Mouse (Mus musculus) testis, adult 10 weeks (tissue): Measurements from ENCODE around the gene Vcam1. TPM values are rescaled to one million over a fixed set of nuclear protein-coding genes. Genes with fewer than 3 reads are reported as not detected.

Experiments
- polyA plus RNA-seq: library from polyadenylated mRNA; stranded (reverse); fragments of 350-450 nt; fragmentation: Illumina TruSeq; extraction: RNeasy Lipid Tissue Mini Kit (QIAGEN cat#74804); gene quantifications from one replicate; pipeline ENCODE4 v1.2.3, GENCODE M21; 2014; ENCODE audit warnings: low read depth, low replicate concordance

Vcam1 gene
- 104 TPM for polyA plus RNA-seq

DNA sequence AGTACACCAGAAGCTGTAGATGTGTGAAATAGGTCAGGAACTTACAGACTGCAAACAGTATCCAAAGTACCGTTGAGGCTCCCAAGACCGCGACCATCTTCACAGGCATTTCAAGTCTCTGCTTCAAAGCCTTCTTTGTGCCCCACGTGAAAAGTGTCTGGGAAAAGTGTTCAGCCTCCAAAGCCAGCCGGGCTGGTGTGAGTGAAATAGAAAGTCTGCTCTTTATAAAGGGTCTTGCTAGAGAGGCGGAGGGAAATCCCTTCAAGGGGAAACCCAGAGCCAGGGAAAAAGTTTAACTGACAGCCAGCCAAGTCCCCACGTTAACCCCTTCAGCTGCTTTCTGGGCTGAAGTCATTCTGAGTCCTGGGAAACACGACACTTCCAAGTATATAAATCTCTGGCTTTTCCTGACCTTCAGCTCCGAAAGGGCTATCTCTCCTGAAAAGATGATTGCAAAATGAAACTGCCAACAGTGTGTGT is at the start of gene Vcam1:
Gene Vcam1, minus strand, starts transcription at position 430 of the 480 bp plus-strand sequence.

Other genes starting within 250 kb of the Vcam1 start
- 5.3 TPM for gene Dph5, start 241.9 kb downstream of the Vcam1 start, polyA plus RNA-seq
- gene Slc30a7, start 122.3 kb downstream of the Vcam1 start, polyA plus RNA-seq: 9.3 TPM
- gene Extl2, start 122.2 kb downstream of the Vcam1 start, polyA plus RNA-seq: 23.2 TPM
- 1.2 TPM for gene Gpr88, start 123.8 kb upstream of the Vcam1 start, polyA plus RNA-seq